ENCODE assay signal across 8 mouse cellular contexts in the genomic region with DNA sequence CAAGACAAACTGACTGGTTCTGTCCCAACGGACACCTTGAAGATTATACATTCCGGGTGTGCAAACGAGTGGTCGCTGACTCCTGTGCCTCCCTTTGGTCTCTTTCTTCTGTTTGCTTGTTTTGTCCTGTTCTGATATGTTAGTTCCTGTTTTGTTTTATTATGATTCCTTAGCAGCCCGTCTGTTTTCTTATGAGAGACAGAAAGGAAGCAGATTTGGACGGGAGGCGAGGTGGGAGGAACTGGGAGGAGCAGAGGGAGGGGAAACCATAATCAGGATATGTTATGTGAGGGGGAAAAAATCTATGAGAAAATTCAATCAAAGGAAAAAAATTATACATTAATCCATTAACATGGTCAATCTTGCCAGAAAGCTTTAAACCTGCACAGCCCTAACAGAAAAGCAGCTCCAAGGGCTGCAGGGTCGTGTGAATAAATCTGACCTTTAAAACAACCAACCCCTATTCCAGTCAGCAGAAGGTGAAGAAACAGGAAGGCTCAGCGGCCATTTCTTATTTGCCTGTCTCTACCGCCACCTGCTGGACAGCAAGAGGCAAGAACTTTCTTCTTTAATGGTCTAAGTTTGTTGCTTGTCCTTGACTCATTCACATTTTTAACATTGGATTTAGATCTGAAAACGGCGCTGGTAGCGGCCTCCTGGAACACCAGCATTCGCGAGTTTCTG. TPM values are rescaled to one million over a fixed set of nuclear protein-coding genes. Genes with fewer than 3 reads are reported as not detected.
DNase-seq lines count a peak whose midpoint lies in the region; ATAC-seq and TF ChIP-seq lines count a peak whose summit lies in the region.

No protein-coding gene starts in this region.

- H3K9ac ChIP-seq in CH12.LX (ENCODE audit: insufficient read depth, low read depth): no peak overlapping the region
- no peak overlapping the region for H3K9ac ChIP-seq in heart, embryonic 12.5 days
- H3K9ac ChIP-seq in kidney, embryonic 16.5 days (replicated peaks; ENCODE audit: low read length): 0 out of 2 replicates have a peak overlapping the region, but pooled peaks have one; percentile 1
- no peak overlapping the region for H3K9ac ChIP-seq in liver, embryonic 15.5 days
- no peak overlapping the region for H3K9ac ChIP-seq in neural tube, embryonic 11.5 days (ENCODE audit: low read length)
- H3K9ac ChIP-seq in stomach, embryonic 16.5 days (ENCODE audit: low read length): peak overlapping the region; percentile 43

- peaks cover 0 to 11% of the 10 kb centered on the region in 2 experiments; a peak in 1 of 4 replicates for H3K4me1 ChIP-seq in CH12.LX (ENCODE audit: control insufficient read depth in 1 of 2, insufficient read depth in 2 of 2)
- H3K4me1 ChIP-seq in heart, embryonic 12.5 days (replicated peaks): peaks cover 4% of the 10 kb centered on the region; the same call in 1 of the 2 replicates
- 0 out of 2 replicates have a peak, but pooled peaks cover 3% of the 10 kb centered on the region for H3K4me1 ChIP-seq in kidney, embryonic 16.5 days (ENCODE audit: insufficient read depth, low read length)
- H3K4me1 ChIP-seq in liver, embryonic 15.5 days (replicated peaks): 0 out of 2 replicates have a peak, but pooled peaks cover 8% of the 10 kb centered on the region
- H3K4me1 ChIP-seq in neural tube, embryonic 11.5 days (ENCODE audit: control insufficient read depth, insufficient read depth, low read length): no peaks in the 10 kb centered on the region
- H3K4me1 ChIP-seq in stomach, embryonic 16.5 days (ENCODE audit: control insufficient read depth, insufficient read depth, low read length): no peaks in the 10 kb centered on the region

- ATAC-seq in erythroid progenitor cell, adult 5-6 weeks (replicated peaks; ENCODE audit: low FRiP score, poor library complexity, severe bottlenecking): peak; percentile 79
- ATAC-seq in heart, embryonic 12.5 days (ENCODE audit: insufficient number of reproducible peaks, low FRiP score): no peak
- ATAC-seq in kidney, embryonic 16.5 days (ENCODE audit: low FRiP score, low TSS enrichment): peak; percentile 66; the same call in 1 of the 2 replicates
- peak; percentile 34; the same call in 1 of the 2 replicates for ATAC-seq in liver, embryonic 15.5 days (ENCODE audit: insufficient read depth)
- peak; percentile 54; the same call in 1 of the 2 replicates for ATAC-seq in neural tube, embryonic 11.5 days (ENCODE audit: insufficient read depth, low FRiP score, low TSS enrichment)
- ATAC-seq in stomach, embryonic 16.5 days (ENCODE audit: insufficient read depth, low FRiP score): peak; percentile 57; the same call in 1 of the 2 replicates

- H3K27ac ChIP-seq in CH12.LX (ENCODE audit: insufficient read depth, low read depth): no peak overlapping the region
- H3K27ac ChIP-seq in heart, embryonic 12.5 days (ENCODE audit: poor library complexity, severe bottlenecking): 0 out of 2 replicates have a peak overlapping the region, but pooled peaks have one; percentile 25
- no peak overlapping the region for H3K27ac ChIP-seq in kidney, embryonic 16.5 days (ENCODE audit: low read length)
- H3K27ac ChIP-seq in liver, embryonic 15.5 days (replicated peaks): no peak overlapping the region
- no peak overlapping the region for H3K27ac ChIP-seq in neural tube, embryonic 11.5 days (ENCODE audit: low read depth, low read length)
- H3K27ac ChIP-seq in stomach, embryonic 16.5 days (ENCODE audit: low read length): peak overlapping the region; percentile 62

- in situ Hi-C loops in CH12.LX (cut with MboI; ENCODE audit: low pct_ligation_motif_present, low pct_unique_long_range_greater_than_20kb, low sequenced_read_pairs): loop anchor here (5.0 kb wide), 1 partner anchor 104 kb away; no protein-coding TSS in a partner anchor

- peak; percentile 89 for TF ChIP-seq RAD21 in CH12.LX (IDR thresholded peaks at IDR 0.05; ENCODE audit: low read depth, low read length)

- 26% methylated on average over 15 of the region's 15 CpGs for WGBS in heart, embryonic 12.5 days
- 26% methylated on average over 15 of the region's 15 CpGs for WGBS in kidney, embryonic 16.5 days
- 22% methylated on average over 15 of the region's 15 CpGs for WGBS in liver, embryonic 15.5 days (ENCODE audit: insufficient replicate concordance)
- 41% methylated on average over 15 of the region's 15 CpGs for WGBS in neural tube, embryonic 11.5 days
- WGBS in stomach, embryonic 16.5 days: 22% methylated on average over 15 of the region's 15 CpGs

- no peak for TF ChIP-seq POLR2A in CH12.LX (IDR thresholded peaks at IDR 0.05; ENCODE audit: low read depth, low read length)
- no peak for TF ChIP-seq POLR2A in brain, embryonic 14.5 days (IDR thresholded peaks at IDR 0.05; ENCODE audit: borderline replicate concordance, extremely low read depth, insufficient read depth, insufficient read length, poor library complexity, severe bottlenecking)

- H3K4me2 ChIP-seq in CH12.LX (ENCODE audit: insufficient read depth, low read depth, poor library complexity, severe bottlenecking): no peak overlapping the region
- H3K4me2 ChIP-seq in heart, embryonic 12.5 days: peak overlapping the region; percentile 52
- H3K4me2 ChIP-seq in kidney, embryonic 16.5 days (replicated peaks; ENCODE audit: low read depth, low read length): peak overlapping the region; percentile 33
- H3K4me2 ChIP-seq in liver, embryonic 15.5 days: peak overlapping the region; percentile 42
- H3K4me2 ChIP-seq in neural tube, embryonic 11.5 days (ENCODE audit: low read depth): no peak overlapping the region
- peak overlapping the region; percentile 45 for H3K4me2 ChIP-seq in stomach, embryonic 16.5 days (ENCODE audit: low read depth, low read length)

- no peaks in the 10 kb centered on the region for H3K79me2 ChIP-seq in CH12.LX (replicated peaks; ENCODE audit: control insufficient read depth, extremely low read depth, insufficient read depth, poor library complexity, severe bottlenecking)

- H3K36me3 ChIP-seq in CH12.LX (replicated peaks in 1 of 2; ENCODE audit: control insufficient read depth in 1 of 2, insufficient read depth in 1 of 2, low read length in 1 of 2): peaks cover 34 to 76% of the 10 kb centered on the region in 2 experiments
- peaks cover 13% of the 10 kb centered on the region; the same call in 1 of the 2 replicates for H3K36me3 ChIP-seq in heart, embryonic 12.5 days
- H3K36me3 ChIP-seq in kidney, embryonic 16.5 days (ENCODE audit: insufficient read depth, low read length): peaks cover 13% of the 10 kb centered on the region
- no peaks in the 10 kb centered on the region for H3K36me3 ChIP-seq in liver, embryonic 15.5 days (replicated peaks)
- H3K36me3 ChIP-seq in neural tube, embryonic 11.5 days (ENCODE audit: control insufficient read depth, insufficient read depth, low read length): peaks cover 2% of the 10 kb centered on the region
- H3K36me3 ChIP-seq in stomach, embryonic 16.5 days (ENCODE audit: control insufficient read depth, insufficient read depth, low read length): peaks cover 4% of the 10 kb centered on the region

- peak; percentile 85 for DNase-seq in CH12.LX (ENCODE audit: extremely low read depth)
- DNase-seq in brain, embryonic 14.5 days (ENCODE audit: low read depth): peak; percentile 93
- peak; percentile 79 for DNase-seq in neural tube, embryonic 11.5 days (ENCODE audit: low spot score)

- dilution Hi-C loops in CH12.LX (cut with MboI; ENCODE audit: extremely low pct_ligation_motif_present, extremely low pct_unique_long_range_greater_than_20kb, low sequenced_read_pairs): no loop called here

- no peaks in the 10 kb centered on the region for H3K27me3 ChIP-seq in CH12.LX (replicated peaks)
- no peaks in the 10 kb centered on the region for H3K27me3 ChIP-seq in heart, embryonic 12.5 days (replicated peaks)
- H3K27me3 ChIP-seq in kidney, embryonic 16.5 days (ENCODE audit: insufficient read depth, low read length): no peaks in the 10 kb centered on the region
- no peaks in the 10 kb centered on the region for H3K27me3 ChIP-seq in liver, embryonic 15.5 days
- H3K27me3 ChIP-seq in neural tube, embryonic 11.5 days (ENCODE audit: control insufficient read depth, insufficient read depth, low read length): no peaks in the 10 kb centered on the region
- H3K27me3 ChIP-seq in stomach, embryonic 16.5 days (ENCODE audit: control insufficient read depth, insufficient read depth, low read length): no peaks in the 10 kb centered on the region

- TF ChIP-seq EP300 in CH12.LX (IDR thresholded peaks at IDR 0.05; ENCODE audit: low read length): no peak

- peaks cover 7% of the 10 kb centered on the region for H3K9me3 ChIP-seq in CH12.LX (replicated peaks; ENCODE audit: low read length)
- H3K9me3 ChIP-seq in heart, embryonic 12.5 days (replicated peaks): no peaks in the 10 kb centered on the region
- H3K9me3 ChIP-seq in kidney, embryonic 16.5 days (ENCODE audit: low read length): peaks cover 3% of the 10 kb centered on the region; the same call in 1 of the 2 replicates
- no peaks in the 10 kb centered on the region for H3K9me3 ChIP-seq in liver, embryonic 15.5 days (replicated peaks)
- no peaks in the 10 kb centered on the region for H3K9me3 ChIP-seq in neural tube, embryonic 11.5 days (ENCODE audit: control insufficient read depth, low read length)
- H3K9me3 ChIP-seq in stomach, embryonic 16.5 days (replicated peaks; ENCODE audit: control insufficient read depth, low read length): no peaks in the 10 kb centered on the region; the same call in 1 of the 2 replicates

- no peak overlapping the region for H3K4me3 ChIP-seq in CH12.LX (replicated peaks in 1 of 3; ENCODE audit: low read depth in 2 of 3, low read length in 2 of 3, poor library complexity in 1 of 3)
- H3K4me3 ChIP-seq in heart, embryonic 12.5 days: peak overlapping the region; percentile 15; the same call in 1 of the 2 replicates
- peak overlapping the region; percentile 16 for H3K4me3 ChIP-seq in kidney, embryonic 16.5 days (ENCODE audit: low read length)
- H3K4me3 ChIP-seq in liver, embryonic 15.5 days (replicated peaks): peak overlapping the region; percentile 11; the same call in 1 of the 2 replicates
- H3K4me3 ChIP-seq in neural tube, embryonic 11.5 days (ENCODE audit: low read depth, low read length): no peak overlapping the region
- peak overlapping the region; percentile 22; the same call in 1 of the 2 replicates for H3K4me3 ChIP-seq in stomach, embryonic 16.5 days (replicated peaks; ENCODE audit: low read length)

- TF ChIP-seq CTCF in CH12.LX (conservative IDR thresholded peaks at IDR 0.05 in 1 of 2, IDR thresholded peaks at IDR 0.05 in 1 of 2; ENCODE audit: low read depth in 2 of 2, low read length in 2 of 2): peak; percentile 69 to 91
- TF ChIP-seq CTCF in brain, embryonic 14.5 days (IDR thresholded peaks at IDR 0.05; ENCODE audit: borderline replicate concordance, extremely low read depth, insufficient read depth, insufficient read length): peak; percentile 87; the same call in 1 of the 2 replicates

RNA-seq across cellular contexts. Expression of gene Hmgb2, which starts 19.1 kb away (rescaled TPM):
- total RNA-seq in CH12.LX (2012; rRNA removed): 144 and 160 TPM in 2 replicates
- 236 and 241 TPM in 2 replicates for total RNA-seq in CH12.LX (2014; rRNA removed)
- polyA plus RNA-seq in CH12.LX (2012; ENCODE audit: insufficient read length, low read depth): 165 and 187 TPM in 2 replicates
- 70.5 and 87.7 TPM in 2 replicates for polyA plus RNA-seq in brain, embryonic 14.5 days (2012; rRNA removed)
- total RNA-seq in erythroid progenitor cell, adult 5-6 weeks (2015; ENCODE audit: low replicate concordance): 755 and 757 TPM in 2 replicates
- total RNA-seq in erythroid progenitor cell, adult 5-6 weeks (2017; ENCODE audit: low replicate concordance): 675 and 1,030 TPM in 2 replicates
- polyA plus RNA-seq in heart, embryonic 12.5 days (2016; fragmentation: Nextera tagmentation; extraction: Ambion mirVana): 346 and 354 TPM in 2 replicates
- polyA plus RNA-seq in kidney, embryonic 16.5 days (2015; fragmentation: Nextera tagmentation; extraction: Ambion mirVana): 309 and 369 TPM in 2 replicates
- 204 and 283 TPM in 2 replicates for polyA plus RNA-seq in liver, embryonic 15.5 days (2015; fragmentation: Nextera tagmentation; extraction: Ambion mirVana)
- 388 and 468 TPM in 2 replicates for polyA plus RNA-seq in neural tube, embryonic 11.5 days (2014; fragmentation: Nextera tagmentation; extraction: Ambion mirVana)
- polyA plus RNA-seq in stomach, embryonic 16.5 days (2015; fragmentation: Nextera tagmentation; extraction: Ambion mirVana): 221 and 345 TPM in 2 replicates

RNA-seq across cellular contexts. Expression of gene Sap30, which starts 43.1 kb away (rescaled TPM):
- 37.1 and 38.1 TPM in 2 replicates for total RNA-seq in CH12.LX (2012; rRNA removed)
- 82.6 and 93.5 TPM in 2 replicates for total RNA-seq in CH12.LX (2014; rRNA removed)
- 33.9 and 39.6 TPM in 2 replicates for polyA plus RNA-seq in CH12.LX (2012; ENCODE audit: insufficient read length, low read depth)
- 39.6 and 61.3 TPM in 2 replicates for polyA plus RNA-seq in brain, embryonic 14.5 days (2012; rRNA removed)
- 19.7 and 29.9 TPM in 2 replicates for total RNA-seq in erythroid progenitor cell, adult 5-6 weeks (2015; ENCODE audit: low replicate concordance)
- 24.9 and 33.8 TPM in 2 replicates for total RNA-seq in erythroid progenitor cell, adult 5-6 weeks (2017; ENCODE audit: low replicate concordance)
- polyA plus RNA-seq in heart, embryonic 12.5 days (2016; fragmentation: Nextera tagmentation; extraction: Ambion mirVana): 61.0 and 66.5 TPM in 2 replicates
- 29.0 and 32.5 TPM in 2 replicates for polyA plus RNA-seq in kidney, embryonic 16.5 days (2015; fragmentation: Nextera tagmentation; extraction: Ambion mirVana)
- 13.6 and 13.9 TPM in 2 replicates for polyA plus RNA-seq in liver, embryonic 15.5 days (2015; fragmentation: Nextera tagmentation; extraction: Ambion mirVana)
- 99.4 and 103 TPM in 2 replicates for polyA plus RNA-seq in neural tube, embryonic 11.5 days (2014; fragmentation: Nextera tagmentation; extraction: Ambion mirVana)
- 22.3 and 24.7 TPM in 2 replicates for polyA plus RNA-seq in stomach, embryonic 16.5 days (2015; fragmentation: Nextera tagmentation; extraction: Ambion mirVana)

Comparison
In these comparisons a context has a peak if more than half of its experiments do, and no peak if none do; other contexts are left out.
1. H3K27ac ChIP-seq: peak in heart, embryonic 12.5 days (single experiment) and stomach, embryonic 16.5 days (single experiment); none in CH12.LX (single experiment), kidney, embryonic 16.5 days (single experiment), liver, embryonic 15.5 days (single experiment) and neural tube, embryonic 11.5 days (single experiment).
2. H3K4me2 ChIP-seq: peak in heart, embryonic 12.5 days (single experiment), kidney, embryonic 16.5 days (single experiment), liver, embryonic 15.5 days (single experiment) and stomach, embryonic 16.5 days (single experiment); none in CH12.LX (single experiment) and neural tube, embryonic 11.5 days (single experiment).
3. H3K4me3 ChIP-seq: peak in heart, embryonic 12.5 days (single experiment), kidney, embryonic 16.5 days (single experiment), liver, embryonic 15.5 days (single experiment) and stomach, embryonic 16.5 days (single experiment); none in CH12.LX (0 of 3) and neural tube, embryonic 11.5 days (single experiment).
4. H3K9ac ChIP-seq: peak in kidney, embryonic 16.5 days (single experiment) and stomach, embryonic 16.5 days (single experiment); none in CH12.LX (single experiment), heart, embryonic 12.5 days (single experiment), liver, embryonic 15.5 days (single experiment) and neural tube, embryonic 11.5 days (single experiment).
5. Peak in every context shown above with its lines, with median percentiles within 50 percentile points of each other: DNase-seq.